Mouse (Mus musculus) bone marrow macrophage, adult 2 months (primary cell): ENCODE results near the gene Gm49416.

Source experiments
- CTCF ChIP-seq: IDR thresholded peaks from 2 replicates; pipeline ENCODE4 v1.5.1; 2012; ENCODE audit warnings: low read depth, mild to moderate bottlenecking, low read length, moderate library complexity
- POLR2A ChIP-seq: IDR thresholded peaks from 2 replicates; pipeline ENCODE4 v1.6.1; 2012; ENCODE audit warnings: mild to moderate bottlenecking, low read depth, low read length, borderline replicate concordance

GRCm38 (mm10) chr19:8920836-8921291 is 32.1 kb downstream of the Gm49416 start:
- no peak; the same call in 1 of the 2 replicates for TF ChIP-seq POLR2A
- no peak for TF ChIP-seq CTCF
